Mouse (Mus musculus): ENCODE measurements around the gene Inpp5a.

DNA sequence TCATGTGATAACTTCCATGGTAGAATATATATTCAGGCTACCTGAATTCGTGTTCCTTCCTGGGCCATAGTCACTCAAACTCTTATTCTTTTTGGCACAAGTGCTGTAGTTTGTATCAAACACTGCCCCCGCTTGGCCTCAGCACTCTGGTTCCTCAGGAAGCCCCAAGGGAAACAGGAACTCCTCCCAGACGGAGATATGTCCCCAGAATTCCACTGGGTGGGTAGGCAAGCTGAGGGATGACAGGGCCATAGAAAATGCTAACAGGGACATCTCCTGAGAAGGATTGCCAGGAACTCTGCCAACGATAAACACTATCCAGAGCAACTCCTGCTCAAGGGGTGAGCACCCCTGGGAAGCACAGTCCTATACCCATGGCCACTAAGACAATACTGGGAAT is 22.4 kb upstream of the Inpp5a start:
- TF ChIP-seq ZC3H11A (IDR thresholded peaks at IDR 0.05; ENCODE audit: borderline replicate concordance, low read depth, low read length): no peak
- TF ChIP-seq ZNF384 (IDR thresholded peaks at IDR 0.05; ENCODE audit: low read depth, low read length): no peak
- TF ChIP-seq CHD2 (IDR thresholded peaks at IDR 0.05; ENCODE audit: low read depth, low read length): no peak
- TF ChIP-seq MAFK (IDR thresholded peaks at IDR 0.05; ENCODE audit: insufficient read depth, low read depth, low read length): no peak
- no peak for TF ChIP-seq HCFC1 (IDR thresholded peaks at IDR 0.05; ENCODE audit: borderline replicate concordance, insufficient read depth, low read length)

All from ES-E14 (cell line).